In genomic region chr2:21940797-21941487, GRCm38 (mm10) we compare ENCODE assay signal across 8 mouse cellular contexts.
DNase-seq lines count a peak whose midpoint lies in the region; ATAC-seq and TF ChIP-seq lines count a peak whose summit lies in the region.

No protein-coding gene starts in this region.

- H3K27ac ChIP-seq in liver, adult 2 months (replicated peaks; ENCODE audit: insufficient read depth, low read depth, low read length) = no peak overlapping the region
- no peak overlapping the region for H3K27ac ChIP-seq in liver, embryonic 11.5 days (ENCODE audit: low read depth, low read length)
- no peak overlapping the region for H3K27ac ChIP-seq in midbrain, embryonic 16.5 days (ENCODE audit: low read length)

- H3K9ac ChIP-seq in liver, adult 2 months (ENCODE audit: low read depth, low read length) = no peak overlapping the region
- no peak overlapping the region for H3K9ac ChIP-seq in liver, embryonic 11.5 days (ENCODE audit: low read depth, low read length)
- H3K9ac ChIP-seq in midbrain, embryonic 16.5 days (ENCODE audit: low read depth, low read length) = no peak overlapping the region

- ATAC-seq in liver, embryonic 11.5 days (replicated peaks; ENCODE audit: low FRiP score) = no peak; the same call in 1 of the 2 replicates
- ATAC-seq in midbrain, embryonic 16.5 days = peak; percentile 76

- no peaks in the 10 kb centered on the region for H3K36me3 ChIP-seq in liver, adult 2 months (ENCODE audit: control insufficient read depth, insufficient read depth, low read length)
- H3K36me3 ChIP-seq in liver, embryonic 11.5 days (ENCODE audit: control insufficient read depth, insufficient read depth, low read length) = no peaks in the 10 kb centered on the region
- H3K36me3 ChIP-seq in midbrain, embryonic 16.5 days (ENCODE audit: control insufficient read depth, insufficient read depth, low read length) = no peaks in the 10 kb centered on the region

- no peaks in the 10 kb centered on the region for H3K4me1 ChIP-seq in liver, adult 2 months (ENCODE audit: control insufficient read depth, insufficient read depth, low read length)
- H3K4me1 ChIP-seq in liver, embryonic 11.5 days (replicated peaks; ENCODE audit: control insufficient read depth, insufficient read depth, low read length) = no peaks in the 10 kb centered on the region
- no peaks in the 10 kb centered on the region for H3K4me1 ChIP-seq in midbrain, embryonic 16.5 days (ENCODE audit: control insufficient read depth, insufficient read depth, low read length)

- H3K79me2 ChIP-seq in liver, adult 2 months (ENCODE audit: control insufficient read depth, insufficient read depth, low read length) = no peaks in the 10 kb centered on the region

- no peak overlapping the region for H3K4me2 ChIP-seq in liver, embryonic 11.5 days
- no peak overlapping the region for H3K4me2 ChIP-seq in midbrain, embryonic 16.5 days (ENCODE audit: low read length)

- no peak overlapping the region for H3K4me3 ChIP-seq in liver, adult 2 months (ENCODE audit: insufficient read depth, low read depth, low read length)
- no peak overlapping the region for H3K4me3 ChIP-seq in liver, embryonic 11.5 days (ENCODE audit: low read depth, low read length)
- no peak overlapping the region for H3K4me3 ChIP-seq in midbrain, embryonic 16.5 days (ENCODE audit: low read depth, low read length)

- TF ChIP-seq POLR2A in liver, adult 2 months (IDR thresholded peaks at IDR 0.05; ENCODE audit: extremely low read depth, insufficient read depth, low read length) = no peak

- no peaks in the 10 kb centered on the region for H3K9me3 ChIP-seq in liver, embryonic 11.5 days (ENCODE audit: control insufficient read depth, low read length)
- 0 out of 2 replicates have a peak, but pooled peaks cover 2% of the 10 kb centered on the region for H3K9me3 ChIP-seq in midbrain, embryonic 16.5 days (replicated peaks; ENCODE audit: control insufficient read depth, low read length, poor library complexity, severe bottlenecking)

- H3K27me3 ChIP-seq in liver, adult 2 months (ENCODE audit: control insufficient read depth, insufficient read depth, low read length) = no peaks in the 10 kb centered on the region
- no peaks in the 10 kb centered on the region for H3K27me3 ChIP-seq in liver, embryonic 11.5 days (replicated peaks; ENCODE audit: control insufficient read depth, insufficient read depth, low read length)
- H3K27me3 ChIP-seq in midbrain, embryonic 16.5 days (ENCODE audit: control insufficient read depth, insufficient read depth, low read depth, low read length) = no peaks in the 10 kb centered on the region

- peak; percentile 11 for DNase-seq in adrenal gland, postnatal 14 days
- DNase-seq in adrenal gland, adult 8-10 months = no peak
- peak; percentile 36 for DNase-seq in liver, adult 2 months (ENCODE audit: extremely low read depth, low read depth, low spot score)
- DNase-seq in liver, embryonic 11.5 days (ENCODE audit: low spot score) = no peak
- peak; percentile 80 for DNase-seq in embryo, embryonic 10.5 days (ENCODE audit: low spot score)
- DNase-seq in kidney, postnatal 10 days = peak; percentile 31
- DNase-seq in ovary, postnatal 14 days (ENCODE audit: low spot score) = no peak

- peak; percentile 13; the same call in 1 of the 2 replicates for TF ChIP-seq CTCF in liver, adult 2 months (IDR thresholded peaks at IDR 0.05; ENCODE audit: low read depth, low read length)

- 46% methylated on average over 4 of the region's 4 CpGs for WGBS in liver, adult 2 months
- WGBS in liver, embryonic 11.5 days = 44% methylated on average over 4 of the region's 4 CpGs
- 50% methylated on average over 4 of the region's 4 CpGs for WGBS in midbrain, embryonic 16.5 days

Comparison
In these comparisons a context has a peak if more than half of its experiments do, and no peak if none do; other contexts are left out.
1. DNase-seq: peak in adrenal gland, postnatal 14 days (single experiment), liver, adult 2 months (single experiment), embryo, embryonic 10.5 days (single experiment) and kidney, postnatal 10 days (single experiment); none in adrenal gland, adult 8-10 months (single experiment), liver, embryonic 11.5 days (single experiment) and ovary, postnatal 14 days (single experiment).